Mouse (Mus musculus): Measurements from ENCODE around the gene Olfr544. TPM values are rescaled to one million over a fixed set of nuclear protein-coding genes. Genes with fewer than 3 reads are reported as not detected.
"Not testable (repeated sequence)": the region's sequence is repeated elsewhere in the genome, so short reads cannot be mapped to it uniquely, and the experiment has no call there.

Gene Olfr544
- total RNA-seq (2021) = not detected
- long read RNA-seq, experiment 1 = 0 reads
- long read RNA-seq, experiment 2 = 0 reads

DNA sequence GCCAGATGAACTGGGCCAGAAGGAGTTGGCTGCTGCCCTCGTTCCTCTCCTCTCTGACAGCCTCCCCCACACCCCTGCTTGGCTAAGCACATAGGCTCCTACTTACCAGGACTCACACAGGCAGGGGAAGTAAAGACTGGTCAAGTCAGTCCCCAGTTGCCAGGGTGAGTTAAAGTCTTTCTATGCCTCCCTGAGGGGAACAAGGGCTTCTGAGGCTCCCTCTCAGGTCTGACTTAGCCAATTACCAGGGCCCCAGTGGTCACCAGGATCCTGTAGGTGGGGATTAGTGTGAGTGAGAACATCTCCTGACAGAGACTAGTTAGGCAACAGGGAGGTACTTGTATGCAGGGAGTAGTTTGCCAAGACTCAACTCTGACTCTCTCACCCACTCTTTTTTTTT, at the start of gene Olfr544:
Gene Olfr544, minus strand, starts transcription at position 153 of the 400 bp plus-strand sequence.
- intact Hi-C loops (cut with DNase I) = no loop called here
- DNase-seq = no peak

DNA sequence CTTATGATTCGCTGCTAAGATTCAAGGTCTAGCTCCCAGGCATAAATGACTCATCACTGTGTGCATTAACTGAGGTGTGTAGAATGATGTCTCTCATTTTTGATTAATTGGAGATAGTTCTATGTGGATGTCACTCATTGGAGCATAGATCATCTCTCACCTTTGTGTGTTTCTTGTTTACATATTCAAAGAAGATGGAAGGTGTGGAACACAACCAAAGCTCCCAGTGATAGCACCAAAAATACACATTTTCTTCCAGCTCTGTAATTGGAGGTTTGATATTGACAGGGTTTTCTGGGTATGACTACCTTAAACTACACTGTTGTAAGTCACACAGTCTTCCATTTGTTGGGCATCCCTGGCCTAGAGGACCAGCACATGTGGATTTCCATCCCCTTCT, 46.3 kb upstream of the Olfr544 start, which contains the start of gene Olfr547:
Gene Olfr547, plus strand, starts transcription at position 301 of the 400 bp plus-strand sequence.
- intact Hi-C loops (cut with DNase I) = no loop called here
- no peak for DNase-seq

DNA sequence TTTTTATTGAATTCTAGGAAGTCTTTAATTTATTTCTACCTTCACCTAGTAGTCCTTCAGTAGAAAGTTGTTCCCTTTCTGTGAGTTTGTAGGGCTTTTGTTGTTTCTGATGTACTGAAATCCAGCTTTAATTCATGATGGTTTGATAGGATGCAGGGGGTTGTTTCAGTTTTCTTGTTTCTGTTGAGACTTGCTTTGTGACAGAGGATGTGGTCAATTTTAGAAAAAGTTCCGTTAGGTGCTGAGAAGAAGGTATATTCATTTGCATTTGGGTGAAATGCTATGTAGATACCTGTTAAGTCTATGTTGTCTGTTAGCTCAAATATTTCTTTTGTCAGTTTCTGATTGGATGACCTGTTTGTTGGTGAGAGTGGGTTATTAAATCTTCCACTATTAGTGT, 40.9 kb upstream of the Olfr544 start:
- DNase-seq = no peak
- intact Hi-C loops (cut with DNase I) = no loop called here

DNA sequence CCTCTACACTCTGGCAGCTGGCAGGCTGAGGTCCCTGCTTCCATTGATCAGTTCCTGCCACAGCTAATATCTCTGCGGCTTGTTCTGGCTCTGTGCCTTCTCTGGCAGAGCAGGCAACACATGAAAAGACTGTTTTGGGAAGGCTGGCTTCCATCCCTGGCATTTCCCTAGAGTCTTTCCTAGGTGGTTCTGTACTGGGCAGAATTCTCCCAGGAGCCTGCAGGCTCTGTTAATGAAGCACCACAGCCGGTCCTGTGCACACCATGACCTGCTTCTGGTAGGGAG, 28.9 kb upstream of the Olfr544 start:
- intact Hi-C loops (cut with DNase I) = loop anchor here (10.0 kb wide), 2 partner anchors 178 to 1358 kb away; partner anchors contain the start of gene Olfr557
- no peak for DNase-seq

DNA sequence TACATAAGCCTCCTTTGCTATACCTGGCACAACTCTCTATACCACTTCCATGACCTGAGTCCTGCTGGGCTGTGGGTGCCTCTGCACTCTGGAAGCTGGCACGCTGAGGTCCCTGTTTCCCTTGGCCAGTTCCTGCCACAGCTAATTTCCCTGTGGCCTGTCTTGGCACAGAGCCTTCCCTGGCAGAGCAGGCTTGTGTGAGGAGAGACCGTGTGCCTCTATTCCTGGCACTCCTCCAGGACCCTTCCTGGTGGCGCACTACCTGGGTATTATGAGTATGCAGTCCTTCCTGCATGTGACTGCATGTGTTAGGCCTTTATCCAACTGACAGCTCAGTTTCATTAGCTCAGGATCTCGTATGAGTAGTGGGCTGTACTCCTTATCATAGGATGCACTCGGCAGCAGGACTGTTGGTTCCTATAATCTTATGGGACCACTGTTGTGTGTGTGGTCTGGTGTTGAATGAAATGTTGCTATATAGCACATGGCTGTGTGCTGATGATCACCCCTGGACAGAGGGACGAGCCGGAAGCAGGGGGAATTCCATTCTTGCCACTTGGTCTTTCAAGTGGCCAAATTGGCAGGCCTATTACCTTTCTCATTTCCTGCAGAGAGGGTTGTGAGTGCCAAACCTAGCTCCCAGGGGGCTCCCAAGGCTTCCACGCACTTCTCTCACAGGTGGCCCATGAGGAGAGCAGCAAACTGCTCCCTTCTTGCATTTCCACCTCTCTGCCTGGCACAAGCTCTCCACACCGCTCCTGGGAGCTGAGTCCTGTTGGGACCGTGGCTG, 28.3 kb upstream of the Olfr544 start:
- peak; percentile 9 to 16 for DNase-seq
- intact Hi-C loops (cut with DNase I) = loop anchor here (10.0 kb wide), 2 partner anchors 178 to 1358 kb away; partner anchors contain the start of gene Olfr557

DNA sequence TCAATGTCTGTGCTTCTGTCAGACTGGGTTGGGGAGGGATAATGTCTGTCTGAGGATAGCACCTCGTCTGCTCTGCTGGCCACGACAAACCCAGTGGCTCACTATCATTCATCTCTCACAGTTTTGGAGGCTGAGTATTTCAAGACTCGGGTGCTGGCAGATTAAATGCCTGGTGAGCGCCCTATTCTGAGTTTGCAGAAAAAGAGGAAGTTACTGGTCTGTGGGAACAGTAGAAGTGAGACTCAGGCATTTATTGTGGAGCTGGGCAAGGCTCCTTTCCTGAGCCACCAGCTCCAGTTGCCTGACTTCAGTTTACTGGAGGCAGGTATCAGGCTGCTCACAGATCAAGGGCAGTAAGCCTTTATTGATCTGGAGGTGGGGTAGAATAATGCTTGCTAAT, 26.0 kb upstream of the Olfr544 start:
- intact Hi-C loops (cut with DNase I) = loop anchor here (5.0 to 10.0 kb wide), 3 partner anchors 181 to 1361 kb away; partner anchors contain the start of gene Olfr557
- DNase-seq = no peak

DNA sequence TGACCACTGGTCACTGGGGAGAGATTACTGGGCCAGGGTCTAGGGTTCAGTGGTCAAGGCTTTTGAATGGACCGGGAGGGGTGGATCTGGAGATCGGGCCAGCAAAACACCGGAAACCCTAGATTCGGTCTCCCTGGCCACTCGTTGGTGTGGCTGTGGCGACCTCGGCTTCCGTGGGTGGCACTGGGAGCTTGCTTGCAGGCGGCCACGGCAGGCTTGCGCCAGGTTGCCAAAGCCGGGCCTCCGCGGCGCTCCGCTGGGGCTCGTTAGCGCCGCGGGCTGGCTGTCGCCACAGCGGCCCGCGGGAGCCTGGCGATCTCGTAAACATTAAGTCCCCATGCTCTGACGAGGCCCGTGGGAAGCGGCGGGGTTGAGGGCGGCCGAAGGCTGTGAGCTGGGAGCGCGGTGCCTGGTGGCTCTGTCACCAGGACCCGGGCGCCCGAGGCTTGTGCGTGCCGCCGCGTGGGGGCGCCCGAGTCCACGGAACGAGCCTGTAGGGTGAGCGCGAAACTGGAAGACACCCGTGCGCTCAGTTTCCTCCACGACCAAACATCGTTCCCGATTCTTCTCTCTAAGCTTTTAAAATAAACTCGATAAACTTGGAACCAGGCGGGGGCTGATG, 24.8 kb upstream of the Olfr544 start:
- intact Hi-C loops (cut with DNase I) = loop anchor here (1.0 to 10.0 kb wide), 5 partner anchors 123 to 1362 kb away; partner anchors contain the start of gene Olfr557
- DNase-seq = peak; percentile 94 to 96

DNA sequence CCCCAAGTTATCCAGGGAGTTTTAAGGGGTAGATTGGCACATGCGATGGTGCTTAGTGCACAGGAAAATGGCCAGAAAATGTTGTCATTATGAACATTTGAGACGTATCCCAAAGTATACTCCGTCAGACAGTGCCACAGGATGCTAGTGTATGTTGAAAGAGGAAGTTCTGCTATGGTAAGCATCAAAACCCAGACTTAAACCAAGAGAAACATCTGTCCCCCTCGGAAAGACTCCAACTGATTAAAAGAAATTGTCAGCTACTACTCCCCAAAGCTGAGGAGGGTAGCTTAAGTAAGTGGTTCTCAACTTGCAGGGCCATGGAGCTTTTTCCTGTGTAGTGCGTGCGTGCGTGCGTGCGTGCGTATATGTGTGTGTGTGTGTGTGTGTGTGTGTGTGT, 23.8 kb upstream of the Olfr544 start:
- intact Hi-C loops (cut with DNase I) = loop anchor here (2.0 to 10.0 kb wide), 4 partner anchors 183 to 1363 kb away; partner anchors contain the start of gene Olfr557

DNA sequence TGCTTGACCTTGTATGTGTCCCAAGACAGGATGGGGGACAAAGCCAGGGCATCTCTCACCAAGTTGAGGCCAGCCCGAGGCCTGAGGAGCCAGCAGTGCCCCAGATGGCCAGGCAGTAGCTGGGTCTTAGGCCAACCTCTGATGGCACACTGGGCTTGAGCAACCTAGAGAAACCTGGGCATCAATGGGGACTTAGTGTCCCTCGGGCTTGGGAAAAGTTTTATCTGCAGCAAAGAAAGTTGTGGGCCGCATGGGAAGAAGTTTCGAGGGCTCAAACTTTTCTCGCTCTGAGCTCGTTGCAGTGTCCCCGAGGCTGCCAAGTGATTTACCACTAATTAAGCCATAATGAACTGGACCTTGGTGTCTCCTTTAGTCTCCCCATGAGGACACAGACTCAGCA, 21.6 kb upstream of the Olfr544 start:
- no peak for DNase-seq
- intact Hi-C loops (cut with DNase I) = loop anchor here (5.0 to 10.0 kb wide), 4 partner anchors 185 to 1433 kb away; partner anchors contain the start of genes Olfr557 and Olfr633

More for the DNA sequence above, 23.8 kb upstream of the Olfr544 start:
- DNase-seq = no peak

DNA sequence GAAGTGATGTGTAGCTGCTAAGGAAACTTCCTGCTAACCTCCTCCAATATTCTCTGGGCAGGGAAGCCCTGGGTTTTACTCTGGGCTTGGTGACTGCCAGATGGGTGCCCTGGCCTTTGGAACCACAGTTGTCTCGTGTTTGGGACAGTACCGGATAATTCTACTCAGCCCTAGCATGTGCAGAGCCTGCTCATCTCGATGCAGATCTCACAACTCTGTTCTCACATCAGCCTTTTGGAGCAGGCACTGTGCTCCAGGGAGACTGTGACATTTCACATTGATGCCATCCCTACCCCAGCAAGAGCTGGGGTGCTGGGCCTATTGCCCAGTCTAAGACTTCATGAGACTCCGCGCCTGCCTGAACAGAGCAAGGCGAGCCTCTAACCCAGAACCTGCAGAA, 20.6 kb upstream of the Olfr544 start:
- intact Hi-C loops (cut with DNase I) = loop anchor here (5.0 kb wide), 1 partner anchor 1434 kb away; the partner anchor contains the start of gene Olfr633

DNA sequence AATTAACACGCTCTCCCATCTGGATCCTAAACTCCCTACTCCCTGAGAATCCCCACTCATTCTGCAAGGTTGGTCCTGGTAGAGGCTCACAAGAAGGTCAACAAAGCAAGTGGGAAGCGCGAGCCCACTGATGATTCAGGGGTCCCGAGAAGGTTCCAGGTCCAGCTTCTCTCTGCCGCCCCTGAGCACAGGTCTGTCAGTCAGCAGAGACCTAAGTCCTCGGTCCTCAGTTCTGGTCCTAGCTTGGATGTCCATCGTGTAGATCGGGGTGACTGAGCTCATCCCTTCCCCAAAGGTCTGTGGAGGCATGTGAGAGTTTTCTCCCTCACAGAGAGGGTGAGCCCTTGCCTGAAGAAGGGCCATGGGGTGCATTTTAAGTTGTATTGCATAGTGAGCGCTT, 20.0 kb upstream of the Olfr544 start:
- intact Hi-C loops (cut with DNase I) = loop anchor here (5.0 kb wide), 1 partner anchor 1434 kb away; the partner anchor contains the start of gene Olfr633
- DNase-seq = no peak

More for the DNA sequence above, 20.6 kb upstream of the Olfr544 start:
- no peak for DNase-seq

DNA sequence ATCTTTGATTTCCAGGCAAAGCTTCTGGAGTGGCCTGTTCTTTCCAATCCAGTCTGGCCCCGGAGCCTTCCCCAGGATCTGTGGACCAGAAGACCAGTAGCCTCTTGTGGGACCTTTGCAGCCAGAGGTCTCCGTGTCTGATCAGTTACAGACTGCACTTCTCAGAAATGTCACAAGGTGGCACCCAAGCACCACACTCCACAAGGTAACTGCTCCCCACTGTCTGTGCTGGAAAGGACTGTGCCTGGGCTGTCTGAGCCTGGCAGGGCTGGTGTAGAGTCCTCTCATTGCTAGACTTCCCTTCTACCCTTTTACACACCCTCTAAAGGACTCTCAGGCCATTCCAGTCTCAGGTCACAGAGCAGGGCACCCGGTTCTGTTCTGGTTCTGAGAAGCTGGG, 18.7 kb upstream of the Olfr544 start:
- intact Hi-C loops (cut with DNase I) = loop anchor here (5.0 kb wide), 1 partner anchor 1435 kb away; the partner anchor contains the start of gene Olfr633
- peak; percentile 69 to 78 for DNase-seq

DNA sequence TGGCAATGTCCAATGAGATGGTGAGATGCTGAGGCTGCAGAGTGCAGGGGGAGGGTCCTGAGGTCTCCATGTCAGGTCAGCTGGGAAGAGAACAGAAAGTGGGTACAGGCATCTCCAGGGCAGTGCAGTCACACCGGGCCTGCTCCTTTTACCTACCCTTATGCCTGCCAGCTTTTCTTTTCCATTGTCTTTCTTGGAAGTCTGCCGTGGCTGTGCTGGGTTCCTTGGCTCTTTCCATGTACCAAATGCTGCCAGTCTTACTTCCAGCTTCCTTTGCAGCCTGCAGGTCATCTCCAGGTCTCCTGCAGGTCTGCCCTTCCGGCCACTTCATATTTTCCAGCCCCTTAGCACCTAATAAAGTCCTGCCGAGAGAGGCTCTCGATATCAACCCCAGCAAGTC, 13.9 kb upstream of the Olfr544 start:
- intact Hi-C loops (cut with DNase I) = no loop called here

DNA sequence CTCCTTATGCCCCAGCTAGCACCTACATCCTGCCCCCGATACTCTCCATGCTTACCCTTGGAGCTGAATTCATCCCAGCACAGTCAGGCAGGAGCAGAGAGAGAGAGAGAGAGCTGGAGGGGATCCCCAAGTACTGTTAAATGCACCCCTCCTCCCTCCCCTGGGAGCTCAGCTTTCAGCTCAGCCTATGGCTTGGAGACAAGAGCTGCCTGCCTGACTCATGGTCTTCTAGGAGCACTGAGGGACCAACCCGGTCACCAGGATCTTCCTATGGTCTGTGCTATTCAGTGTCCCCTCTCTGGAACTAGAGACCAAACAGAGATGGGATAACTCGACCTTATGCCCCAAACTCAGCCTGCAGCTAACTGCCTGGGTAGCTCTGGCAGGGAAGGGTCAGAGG, 11.4 kb upstream of the Olfr544 start, which contains the start of gene Olfr545:
Gene Olfr545, minus strand, starts transcription at position 101 of the 400 bp plus-strand sequence.
- no peak for DNase-seq
- intact Hi-C loops (cut with DNase I) = no loop called here

More for the DNA sequence above, 13.9 kb upstream of the Olfr544 start:
- no peak for DNase-seq

DNA sequence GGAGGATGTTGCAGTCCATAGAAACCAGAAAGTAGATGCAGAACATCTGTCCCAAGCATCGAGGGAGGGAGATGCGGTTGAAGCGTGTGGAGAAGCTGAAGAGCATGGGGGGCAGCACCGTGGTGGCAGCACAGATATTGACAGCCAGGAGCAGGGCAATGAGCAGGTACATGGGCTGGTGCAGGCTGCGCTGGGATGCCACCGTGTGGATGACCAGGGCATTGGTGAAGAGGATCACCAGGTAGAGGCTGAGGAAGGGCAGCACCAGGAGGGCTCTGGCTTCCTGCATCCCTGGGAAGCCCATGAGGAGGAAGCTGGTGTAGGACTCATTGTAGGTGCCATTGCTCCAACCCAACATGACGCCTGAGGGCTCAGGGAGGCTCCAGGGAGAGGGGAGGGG, 6.3 kb upstream of the Olfr544 start:
- DNase-seq; intact Hi-C loops (cut with DNase I): not testable (repeated sequence)

DNA sequence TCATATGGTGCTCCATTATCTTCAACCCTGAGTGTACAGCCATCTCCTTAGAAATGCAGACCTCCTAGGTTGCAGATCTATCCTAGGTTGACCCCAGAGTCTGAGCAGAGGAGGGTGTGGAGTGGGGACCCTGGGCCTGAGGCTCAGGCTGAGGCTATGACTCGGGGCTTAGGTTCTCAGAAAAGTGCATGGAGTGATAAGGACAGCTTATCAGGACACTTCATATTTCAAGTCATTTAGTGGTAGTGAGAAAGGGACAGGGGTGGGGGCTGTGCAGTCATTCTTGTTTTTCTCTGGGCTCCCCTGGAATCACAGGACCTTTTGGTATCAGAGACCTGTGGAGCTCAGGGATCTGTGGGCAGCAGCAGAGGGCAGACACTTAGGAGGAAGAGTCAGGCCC, 2.0 kb downstream of the Olfr544 start:
- intact Hi-C loops (cut with DNase I) = no loop called here
- no peak for DNase-seq

DNA sequence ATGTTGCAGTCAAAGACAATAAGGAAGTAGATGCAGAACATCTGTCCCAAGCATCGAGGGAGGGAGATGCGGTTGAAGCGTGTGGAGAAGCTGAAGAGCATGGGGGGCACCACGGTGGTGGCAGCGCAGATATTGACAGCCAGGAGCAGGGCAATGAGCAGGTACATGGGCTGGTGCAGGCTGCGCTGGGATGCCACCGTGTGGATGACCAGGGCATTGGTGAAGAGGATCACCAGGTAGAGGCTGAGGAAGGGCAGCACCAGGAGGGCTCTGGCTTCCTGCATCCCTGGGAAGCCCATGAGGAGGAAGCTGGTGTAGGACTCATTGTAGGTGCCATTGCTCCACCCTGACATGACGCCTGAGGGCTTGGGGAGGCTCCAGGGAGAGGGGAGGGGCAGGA, 3.3 kb downstream of the Olfr544 start:
- intact Hi-C loops (cut with DNase I); DNase-seq: not testable (repeated sequence)

DNA sequence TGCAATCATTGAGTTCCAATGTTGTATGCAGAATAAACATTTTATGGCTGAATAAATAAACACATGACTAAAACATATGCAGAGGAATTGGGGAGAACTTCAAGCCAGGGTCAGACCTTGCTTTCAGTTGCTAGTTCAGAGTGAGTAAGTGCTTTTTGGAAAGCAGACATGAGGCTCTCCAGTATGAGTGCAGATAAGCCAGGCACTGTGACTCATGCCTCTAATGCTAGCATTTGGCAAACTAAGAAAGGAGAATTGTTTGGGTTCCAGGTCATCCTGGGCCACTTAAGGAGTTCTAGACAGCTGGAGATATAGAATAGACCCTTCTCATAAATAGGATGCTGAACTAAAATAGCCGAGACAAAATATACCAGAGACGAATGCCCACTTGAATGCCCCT, 4.4 kb downstream of the Olfr544 start:
- intact Hi-C loops (cut with DNase I) = no loop called here

DNA sequence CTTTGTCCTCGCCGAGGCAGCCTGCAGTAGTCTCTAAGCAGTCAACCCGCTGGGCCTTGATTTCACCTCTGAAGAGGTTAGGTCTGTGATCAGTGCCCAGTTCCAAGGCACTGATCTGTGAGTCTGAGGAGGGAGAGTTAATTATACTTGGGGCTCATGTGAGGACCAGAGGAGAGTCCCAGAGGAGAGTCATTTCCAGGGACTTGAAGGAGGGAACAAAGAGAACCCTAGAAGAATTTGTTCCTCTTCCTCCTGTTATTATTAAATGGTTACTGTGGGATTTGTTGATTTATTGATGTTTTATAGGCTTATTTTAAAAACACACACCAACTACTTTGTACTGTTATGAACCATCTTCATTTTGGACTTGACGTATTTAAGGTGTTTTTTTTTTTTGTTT, 6.5 kb downstream of the Olfr544 start, which contains the start of gene Olfr543:
Gene Olfr543, minus strand, starts transcription at position 101 of the 400 bp plus-strand sequence.
- DNase-seq = no peak
- intact Hi-C loops (cut with DNase I) = no loop called here

More for the DNA sequence above, 4.4 kb downstream of the Olfr544 start:
- DNase-seq = no peak

DNA sequence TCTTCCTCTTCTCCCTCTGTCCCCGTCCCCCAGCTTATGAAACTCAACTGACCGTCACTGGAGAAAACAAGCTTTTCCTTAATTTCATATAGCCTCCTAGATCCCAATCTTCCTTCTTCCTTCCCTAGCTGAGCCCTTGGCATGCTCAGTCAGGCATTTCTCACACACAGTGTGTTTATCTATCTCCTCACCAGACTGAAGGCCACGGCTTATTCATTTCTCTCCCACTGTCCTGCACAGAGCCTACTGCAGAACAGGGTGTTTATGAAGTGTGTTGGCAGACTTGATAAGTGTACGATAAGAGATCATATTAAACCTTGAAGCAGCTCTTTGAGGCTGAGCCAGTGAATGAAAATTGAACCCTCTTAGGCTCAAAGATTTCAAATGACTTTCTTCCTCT, 7.3 kb downstream of the Olfr544 start:
- no peak for DNase-seq
- intact Hi-C loops (cut with DNase I) = no loop called here
